Mouse (Mus musculus): ENCODE measurements at regions not wholly inside any gene's neighbourhood (a gene's known extent, or its start where the extent isn't known, plus 50 kb on each side); places are given as distances from the start of the nearest gene placed in this dataset.

GRCm38 (mm10) chr13:69867296-69868065, 65.3 kb downstream of the Med10 start:
- DNase-seq (ENCODE audit: low spot score) = no peak

- DNase-seq (ENCODE audit: low spot score) = peak; percentile 79
Measured at GRCm38 (mm10) chr13:69896536-69896935, 94.3 kb downstream of the Med10 start.

- no peak for DNase-seq (ENCODE audit: low spot score)
Measured at GRCm38 (mm10) chr13:69901139-69901538, 98.9 kb downstream of the Med10 start.

- peak; percentile 10 for DNase-seq (ENCODE audit: low spot score)
Measured at GRCm38 (mm10) chr13:69906802-69907537, 104.8 kb downstream of the Med10 start.

GRCm38 (mm10) chr13:69915796-69916195, 113.6 kb downstream of the Med10 start:
- no peak for DNase-seq (ENCODE audit: low spot score)

GRCm38 (mm10) chr13:69932695-69933550, 130.7 kb downstream of the Med10 start:
- DNase-seq (ENCODE audit: low spot score) = peak; percentile 38

- DNase-seq (ENCODE audit: low spot score) = peak; percentile 86
Measured at GRCm38 (mm10) chr13:69933551-69933845, 131.3 kb downstream of the Med10 start.

GRCm38 (mm10) chr13:69939791-69940190, 137.6 kb downstream of the Med10 start:
- DNase-seq (ENCODE audit: low spot score) = no peak

- DNase-seq (ENCODE audit: low spot score) = peak; percentile 55
Measured at GRCm38 (mm10) chr13:69944651-69945050, 142.5 kb downstream of the Med10 start.

GRCm38 (mm10) chr13:69946615-69947014, 144.4 kb downstream of the Med10 start:
- DNase-seq (ENCODE audit: low spot score) = no peak

GRCm38 (mm10) chr13:69952061-69952460, 149.9 kb downstream of the Med10 start:
- DNase-seq (ENCODE audit: low spot score) = no peak

GRCm38 (mm10) chr13:69954171-69954570, 152.0 kb downstream of the Med10 start:
- DNase-seq (ENCODE audit: low spot score) = no peak

GRCm38 (mm10) chr13:69955503-69955902, 153.3 kb downstream of the Med10 start:
- no peak for DNase-seq (ENCODE audit: low spot score)

- DNase-seq (ENCODE audit: low spot score) = no peak
Measured at GRCm38 (mm10) chr13:69963944-69964343, 161.7 kb downstream of the Med10 start.

- no peak for DNase-seq (ENCODE audit: low spot score)
Measured at GRCm38 (mm10) chr13:69971281-69972057, 169.3 kb downstream of the Med10 start.

- no peak for DNase-seq (ENCODE audit: low spot score)
Measured at GRCm38 (mm10) chr13:69974835-69975234, 172.6 kb downstream of the Med10 start.

- DNase-seq (ENCODE audit: low spot score) = no peak
Measured at GRCm38 (mm10) chr13:69984159-69984558, 182.0 kb downstream of the Med10 start.

GRCm38 (mm10) chr13:69987181-69987580, 185.0 kb downstream of the Med10 start:
- peak; percentile 63 for DNase-seq (ENCODE audit: low spot score)

- DNase-seq (ENCODE audit: low spot score) = no peak
Measured at GRCm38 (mm10) chr13:69988319-69988718, 186.1 kb downstream of the Med10 start.

- DNase-seq (ENCODE audit: low spot score) = peak; percentile 74
Measured at GRCm38 (mm10) chr13:69991253-69991891, 189.2 kb downstream of the Med10 start.

GRCm38 (mm10) chr13:69991892-69992261, 189.7 kb downstream of the Med10 start:
- no peak for DNase-seq (ENCODE audit: low spot score)
